Mouse (Mus musculus) liver, adult 2 months (tissue): Measurements from ENCODE around the gene Nmnat1. TPM values are rescaled to one million over a fixed set of nuclear protein-coding genes. Genes with fewer than 3 reads are reported as not detected.
A peak's percentile ranks its signal among the peaks of the same experiment; 100 is the strongest.
"Not testable (repeated sequence)": the region's sequence is repeated elsewhere in the genome, so short reads cannot be mapped to it uniquely, and the experiment has no call there.

Source experiments
- DNase-seq: peaks from one replicate; pipeline ENCODE4 v3.0.0-alpha.2; 2011; ENCODE audit warnings: low read depth, low spot score; ENCODE audit errors: extremely low read depth
- H3K27ac ChIP-seq: fragments of 200-500 bp; replicated peaks from 2 replicates; pipeline ENCODE4 v1.5.1; 2012; ENCODE audit warnings: low read depth, mild to moderate bottlenecking, control low read depth, inconsistent platforms, low read length; ENCODE audit not compliant: insufficient read depth
- H3K27me3 ChIP-seq: fragments of 200-500 bp; 2 replicates; pipeline ENCODE4 v1.6.1; 2012; ENCODE audit warnings: mild to moderate bottlenecking, moderate library complexity, low read length, inconsistent platforms; ENCODE audit not compliant: control insufficient read depth, insufficient read depth
- H3K36me3 ChIP-seq: fragments of 200-500 bp; 2 replicates; pipeline ENCODE4 v1.6.1; 2012; ENCODE audit warnings: low read length, inconsistent platforms; ENCODE audit not compliant: control insufficient read depth, insufficient read depth
- H3K4me1 ChIP-seq: fragments of 200-500 bp; 2 replicates; pipeline ENCODE4 v1.6.1; 2011; ENCODE audit warnings: low read length; ENCODE audit not compliant: control insufficient read depth, insufficient read depth
- H3K4me3 ChIP-seq: fragments of 200-500 bp; 2 replicates; pipeline ENCODE4 v1.5.1; 2011; ENCODE audit warnings: low read depth, mild to moderate bottlenecking, control low read depth, low read length, moderate library complexity; ENCODE audit not compliant: insufficient read depth
- H3K79me2 ChIP-seq: fragments of 200-500 bp; 2 replicates; pipeline ENCODE4 v1.6.1; 2012; ENCODE audit warnings: inconsistent platforms, mild to moderate bottlenecking, low read length, moderate library complexity; ENCODE audit not compliant: control insufficient read depth, insufficient read depth
- H3K9ac ChIP-seq: fragments of 200-500 bp; 2 replicates; pipeline ENCODE4 v1.6.1; 2012; ENCODE audit warnings: low read depth, mild to moderate bottlenecking, control low read depth, inconsistent platforms, low read length
- CTCF ChIP-seq: fragments of 200-500 bp; IDR thresholded peaks from 2 replicates; pipeline ENCODE4 v1.5.1; 2011; ENCODE audit warnings: low read depth, low read length, control low read depth
- POLR2A ChIP-seq: fragments of 200-500 bp; IDR thresholded peaks from 2 replicates; pipeline ENCODE4 v1.6.1; 2011; ENCODE audit warnings: low read length, control low read depth; ENCODE audit not compliant: insufficient read depth; ENCODE audit errors: extremely low read depth
- WGBS: fragments of 180-500 bp; shearing (Covaris S2); methylation state at CpG from one replicate; pipeline ENCODE4 v1.1.7; 2018; 5-methylcytosine and 5-hydroxymethylcytosine counted together
- polyA plus RNA-seq: library from polyadenylated mRNA; depleted of rRNA; stranded (reverse); fragments of >200 nt; gene quantifications from 2 replicates; pipeline ENCODE4 v1.2.3, GENCODE M21; 2012
- total RNA-seq: library from RNA; depleted of rRNA; stranded (reverse); fragments of >200 nt; gene quantifications from 2 replicates; pipeline ENCODE4 v1.2.3, GENCODE M21; 2014

Nmnat1 gene
- total and polyA plus RNA-seq, 2 experiments = 14.4 to 17.4 TPM

- peak; percentile 43 for DNase-seq
- H3K4me1 ChIP-seq = peaks cover 2% of the 10 kb centered on the region; the same call in 1 of the 2 replicates
- no peaks in the 10 kb centered on the region for H3K36me3 ChIP-seq
- H3K4me3 ChIP-seq = no peak overlapping the region
- H3K27ac ChIP-seq = no peak overlapping the region
- H3K9ac ChIP-seq = no peak overlapping the region
- H3K79me2 ChIP-seq = no peaks in the 10 kb centered on the region
- H3K27me3 ChIP-seq = no peaks in the 10 kb centered on the region
- 66% methylated on average over 6 of the region's 6 CpGs for WGBS
- TF ChIP-seq POLR2A (no peak), CTCF (no peak)
Observed at GRCm38 (mm10) chr4:149457831-149458430, 27.1 kb downstream of the Nmnat1 start.

- not testable (repeated sequence) for H3K9ac ChIP-seq, H3K4me3 ChIP-seq, H3K27me3 ChIP-seq, H3K27ac ChIP-seq, DNase-seq, H3K36me3 ChIP-seq, H3K4me1 ChIP-seq, H3K79me2 ChIP-seq
- 86% methylated on average over 27 of the region's 27 CpGs for WGBS
Observed at GRCm38 (mm10) chr4:149457163-149457562, 27.8 kb downstream of the Nmnat1 start.

GRCm38 (mm10) chr4:149454879-149455278 lies 30.1 kb downstream of the Nmnat1 start, which contains the start of gene Rbp7:
Gene Rbp7 (minus strand): TSS chr4:149454978.
- TF ChIP-seq POLR2A = no peak
- H3K4me3 ChIP-seq = no peak within 1 kb of the TSS
- WGBS = 65% methylated on average over 8 of the region's 8 CpGs
- no peaks in the 10 kb centered on the region for H3K36me3 ChIP-seq
- H3K27me3 ChIP-seq = no peaks in the 10 kb centered on the region
- peaks cover 2% of the 10 kb centered on the region; the same call in 1 of the 2 replicates for H3K4me1 ChIP-seq
- H3K79me2 ChIP-seq = no peaks in the 10 kb centered on the region
- no peak within 1 kb of the TSS for H3K27ac ChIP-seq
- H3K9ac ChIP-seq = no peak within 1 kb of the TSS
- DNase-seq = no peak

- Histone ChIP-seq H3K79me2 (no peaks in the 10 kb centered on the region), H3K36me3 (no peaks in the 10 kb centered on the region), H3K4me1 (peaks cover 2% of the 10 kb centered on the region; the same call in 1 of the 2 replicates), H3K27ac (no peak overlapping the region), H3K27me3 (no peaks in the 10 kb centered on the region), H3K9ac (no peak overlapping the region), H3K4me3 (no peak overlapping the region)
- WGBS = 28% methylated on average over 17 of the region's 17 CpGs
- TF ChIP-seq POLR2A (no peak), CTCF (no peak)
- peak; percentile 84 for DNase-seq
Observed at GRCm38 (mm10) chr4:149454263-149454662, 30.7 kb downstream of the Nmnat1 start.

GRCm38 (mm10) chr4:149453656-149454055 lies 31.3 kb downstream of the Nmnat1 start:
- Histone ChIP-seq H3K27ac (no peak overlapping the region), H3K9ac (no peak overlapping the region), H3K4me3 (no peak overlapping the region), H3K36me3 (no peaks in the 10 kb centered on the region), H3K79me2 (no peaks in the 10 kb centered on the region), H3K27me3 (no peaks in the 10 kb centered on the region), H3K4me1 (peaks cover 2% of the 10 kb centered on the region; the same call in 1 of the 2 replicates)
- peak; percentile 53 for DNase-seq
- TF ChIP-seq POLR2A = no peak
- TF ChIP-seq CTCF = peak; percentile 65
- WGBS = 86% methylated on average over 4 of the region's 4 CpGs

GRCm38 (mm10) chr4:149450636-149451035 lies 34.4 kb downstream of the Nmnat1 start:
- TF ChIP-seq POLR2A = no peak
- no peak for TF ChIP-seq CTCF
- WGBS = 54% methylated on average over 3 of the region's 3 CpGs
- Histone ChIP-seq H3K27me3 (no peaks in the 10 kb centered on the region), H3K27ac (no peak overlapping the region), H3K36me3 (no peaks in the 10 kb centered on the region), H3K4me1 (peaks cover 2% of the 10 kb centered on the region; the same call in 1 of the 2 replicates), H3K9ac (no peak overlapping the region), H3K4me3 (no peak overlapping the region), H3K79me2 (no peaks in the 10 kb centered on the region)
- no peak for DNase-seq
